19 mouse cellular contexts compared by ENCODE assay signal in the genomic region with DNA sequence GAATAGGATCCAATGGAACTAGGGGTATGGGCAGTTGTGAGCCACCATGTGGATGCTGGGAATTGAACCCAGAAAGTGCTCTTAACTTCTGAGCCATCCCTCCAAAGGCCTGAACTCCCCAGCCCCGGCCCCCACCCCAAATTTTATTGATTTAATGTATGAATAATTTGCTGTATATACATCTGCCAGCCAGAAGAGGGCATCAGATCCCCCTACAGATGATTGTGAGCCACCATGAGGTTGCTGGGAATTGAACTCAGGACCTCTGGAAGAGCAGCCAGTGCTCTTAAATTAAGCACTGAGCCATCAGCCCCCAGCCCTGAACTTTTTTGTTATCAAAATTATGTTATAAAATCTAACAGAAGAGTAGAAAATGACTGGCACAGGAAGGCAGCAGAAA. TPM values are rescaled to one million over a fixed set of nuclear protein-coding genes. Genes with fewer than 3 reads are reported as not detected.
A peak's percentile ranks its signal among the peaks of the same experiment; 100 is the strongest.
DNase-seq lines count a peak whose midpoint lies in the region; ATAC-seq and TF ChIP-seq lines count a peak whose summit lies in the region.
"Had no signal": no experiment of that assay in that cellular context is flagged by ENCODE, and none has a peak within 500 bp of the region (broad histone marks: within the 10 kb centered on the region; RNA-seq: fewer than 3 reads in every experiment).

No protein-coding gene starts in this region.

- no peak for ATAC-seq in intestine, postnatal 0 days
- ATAC-seq in intestine, embryonic 16.5 days = no peak
- ATAC-seq in lung, postnatal 0 days = no peak
- ATAC-seq: hindbrain, postnatal 0 days; midbrain, embryonic 13.5 days had no signal

- WGBS in intestine, postnatal 0 days = 71% methylated on average over 1 of the region's 1 CpGs
- WGBS in intestine, embryonic 16.5 days = 83% methylated on average over 1 of the region's 1 CpGs
- 91% methylated on average over 1 of the region's 1 CpGs for WGBS in lung, postnatal 0 days

- H3K4me1 ChIP-seq in intestine, postnatal 0 days (replicated peaks; ENCODE audit: control insufficient read depth, insufficient read depth, low read length) = no peaks in the 10 kb centered on the region; the same call in 1 of the 2 replicates
- peaks cover 12% of the 10 kb centered on the region for H3K4me1 ChIP-seq in intestine, embryonic 16.5 days (ENCODE audit: control insufficient read depth, insufficient read depth, low read length)
- H3K4me1 ChIP-seq in lung, postnatal 0 days (ENCODE audit: insufficient read depth, low read depth, low read length) = no peaks in the 10 kb centered on the region

- no peak for TF ChIP-seq EP300 in lung, postnatal 0 days (IDR thresholded peaks at IDR 0.05)

- no peaks in the 10 kb centered on the region for H3K9me3 ChIP-seq in intestine, postnatal 0 days (ENCODE audit: control insufficient read depth)
- H3K9me3 ChIP-seq in intestine, embryonic 16.5 days (ENCODE audit: control insufficient read depth, low read length) = no peaks in the 10 kb centered on the region
- no peaks in the 10 kb centered on the region for H3K9me3 ChIP-seq in lung, postnatal 0 days (ENCODE audit: low read length)
- H3K9me3 ChIP-seq: heart, embryonic 13.5 days; limb, embryonic 15.5 days; midbrain, embryonic 13.5 days; stomach, embryonic 15.5 days had no signal

- no peak overlapping the region for H3K9ac ChIP-seq in intestine, postnatal 0 days (ENCODE audit: low read depth, low read length)
- H3K9ac ChIP-seq in intestine, embryonic 16.5 days (ENCODE audit: low read depth, low read length) = no peak overlapping the region
- no peak overlapping the region for H3K9ac ChIP-seq in lung, postnatal 0 days (replicated peaks; ENCODE audit: low read depth)
- H3K9ac ChIP-seq: heart, embryonic 13.5 days; limb, embryonic 15.5 days; lung, embryonic 14.5 days; midbrain, embryonic 13.5 days; stomach, embryonic 15.5 days had no signal

- H3K27ac ChIP-seq in intestine, postnatal 0 days (ENCODE audit: low read depth, low read length) = no peak overlapping the region
- H3K27ac ChIP-seq in intestine, embryonic 16.5 days (ENCODE audit: low read length) = no peak overlapping the region
- no peak overlapping the region for H3K27ac ChIP-seq in lung, postnatal 0 days (ENCODE audit: low read length)
- H3K27ac ChIP-seq: heart, embryonic 13.5 days; hindbrain, postnatal 0 days; limb, embryonic 15.5 days; midbrain, embryonic 13.5 days; stomach, embryonic 15.5 days had no signal

- no peak for DNase-seq in lung, postnatal 0 days (ENCODE audit: low spot score)
- DNase-seq in lung, postnatal 14 days = no peak
- DNase-seq in ZHBTc4 (ENCODE audit: low read depth, low spot score) = peak; percentile 46
- DNase-seq in adipocyte (ENCODE audit: low spot score) = no peak
- no peak for DNase-seq in adrenal gland, adult 8-10 months
- DNase-seq: cerebellum, adult 11-12 months; cerebellum, postnatal 25 days; heart, postnatal 4 days; kidney, postnatal 25 days; lung, embryonic 14.5 days; right cerebral cortex, adult 18-20 months; spleen, adult 18-20 months had no signal

- TF ChIP-seq CTCF in intestine, postnatal 0 days (IDR thresholded peaks at IDR 0.05; ENCODE audit: low read depth) = peak; percentile 48
- TF ChIP-seq CTCF in lung, postnatal 0 days (IDR thresholded peaks at IDR 0.05) = peak; percentile 24

- no peak overlapping the region for H3K4me2 ChIP-seq in intestine, postnatal 0 days (replicated peaks; ENCODE audit: low read depth)
- no peak overlapping the region for H3K4me2 ChIP-seq in intestine, embryonic 16.5 days (ENCODE audit: low read depth, low read length)
- H3K4me2 ChIP-seq in lung, postnatal 0 days (replicated peaks; ENCODE audit: low read depth, low read length) = no peak overlapping the region
- H3K4me2 ChIP-seq: heart, embryonic 13.5 days; limb, embryonic 15.5 days; lung, embryonic 14.5 days; midbrain, embryonic 13.5 days; stomach, embryonic 15.5 days had no signal

- H3K27me3 ChIP-seq in intestine, postnatal 0 days (replicated peaks; ENCODE audit: control insufficient read depth, insufficient read depth, low read length) = no peaks in the 10 kb centered on the region
- no peaks in the 10 kb centered on the region for H3K27me3 ChIP-seq in intestine, embryonic 16.5 days (replicated peaks; ENCODE audit: control insufficient read depth, insufficient read depth, low read length)
- no peaks in the 10 kb centered on the region for H3K27me3 ChIP-seq in lung, postnatal 0 days (replicated peaks; ENCODE audit: insufficient read depth, low read length)
- H3K27me3 ChIP-seq: heart, embryonic 13.5 days; limb, embryonic 15.5 days; midbrain, embryonic 13.5 days; stomach, embryonic 15.5 days had no signal

- no peak overlapping the region for H3K4me3 ChIP-seq in intestine, postnatal 0 days (ENCODE audit: low read depth, low read length)
- no peak overlapping the region for H3K4me3 ChIP-seq in intestine, embryonic 16.5 days (ENCODE audit: low read length)
- H3K4me3 ChIP-seq in lung, postnatal 0 days (ENCODE audit: low read depth, low read length) = no peak overlapping the region
- H3K4me3 ChIP-seq: heart, embryonic 13.5 days; limb, embryonic 15.5 days; midbrain, embryonic 13.5 days; stomach, embryonic 15.5 days had no signal

- H3K36me3 ChIP-seq in intestine, postnatal 0 days (ENCODE audit: control insufficient read depth, insufficient read depth) = 0 out of 2 replicates have a peak, but pooled peaks cover 5% of the 10 kb centered on the region
- H3K36me3 ChIP-seq in intestine, embryonic 16.5 days (ENCODE audit: control insufficient read depth, insufficient read depth, low read length) = 0 out of 2 replicates have a peak, but pooled peaks cover 3% of the 10 kb centered on the region
- H3K36me3 ChIP-seq in lung, postnatal 0 days (ENCODE audit: insufficient read depth, low read length) = no peaks in the 10 kb centered on the region; the same call in 1 of the 2 replicates

RNA-seq across cellular contexts. Expression of gene G3bp2, which starts 7.2 kb away (rescaled TPM):
- 121 and 132 TPM in 2 replicates for polyA plus RNA-seq in intestine, postnatal 0 days (2015; fragmentation: Nextera tagmentation; extraction: Ambion mirVana)
- polyA plus RNA-seq in intestine, embryonic 16.5 days (2015; fragmentation: Nextera tagmentation; extraction: Ambion mirVana) = 147 and 167 TPM in 2 replicates
- 95.2 and 102 TPM in 2 replicates for polyA plus RNA-seq in lung, postnatal 0 days (2015; fragmentation: Nextera tagmentation; extraction: Ambion mirVana)
- total RNA-seq in adrenal gland, adult 8-10 months (2022) = 100 to 1,000 TPM; 152 to 167 (median 162) TPM

RNA-seq across cellular contexts. Expression of gene Cdkl2, which starts 32.6 kb away (rescaled TPM):
- 3.2 and 3.3 TPM in 2 replicates for polyA plus RNA-seq in intestine, postnatal 0 days (2015; fragmentation: Nextera tagmentation; extraction: Ambion mirVana)
- 2.7 and 3.7 TPM in 2 replicates for polyA plus RNA-seq in intestine, embryonic 16.5 days (2015; fragmentation: Nextera tagmentation; extraction: Ambion mirVana)
- 5.1 and 6.2 TPM in 2 replicates for polyA plus RNA-seq in lung, postnatal 0 days (2015; fragmentation: Nextera tagmentation; extraction: Ambion mirVana)
- 10 to 100 TPM in 1 of 4 experiments, 1 to 10 TPM in 3; 7.3 to 11.3 (median 8.0) TPM for total RNA-seq in adrenal gland, adult 8-10 months (2022)
